Mouse (Mus musculus): ENCODE measurements around the gene Poglut1. TPM values are rescaled to one million over a fixed set of nuclear protein-coding genes. Genes with fewer than 3 reads are reported as not detected.

Poglut1 gene
- total and polyA plus RNA-seq, 2 experiments from 2014 or later = 13.3 to 17.6 TPM

- 90% methylated on average over 2 of the region's 2 CpGs for WGBS
- ATAC-seq (ENCODE audit: insufficient read depth, low read depth) = no peak
Observed at GRCm38 (mm10) chr16:38510846-38511245, 39.2 kb downstream of the Poglut1 start.

GRCm38 (mm10) chr16:38506041-38506634 lies 43.9 kb downstream of the Poglut1 start:
- H3K4me1 ChIP-seq (ENCODE audit: control insufficient read depth, insufficient read depth) = no peaks in the 10 kb centered on the region
- TF ChIP-seq CTCF (IDR thresholded peaks at IDR 0.05; ENCODE audit: low read depth) = peak; percentile 97
- TF ChIP-seq EP300 (IDR thresholded peaks at IDR 0.05; ENCODE audit: low read depth) = no peak
- H3K36me3 ChIP-seq (replicated peaks; ENCODE audit: control insufficient read depth, insufficient read depth, low read length) = peaks cover 68% of the 10 kb centered on the region
- no peak overlapping the region for H3K4me3 ChIP-seq (ENCODE audit: low read depth, low read length)
- H3K9ac ChIP-seq (replicated peaks; ENCODE audit: low read depth, low read length) = no peak overlapping the region
- 63% methylated on average over 4 of the region's 4 CpGs for WGBS
- no peaks in the 10 kb centered on the region for H3K27me3 ChIP-seq (ENCODE audit: control insufficient read depth, insufficient read depth, low read length)
- H3K4me2 ChIP-seq (ENCODE audit: low read depth, low read length) = no peak overlapping the region
- no peaks in the 10 kb centered on the region for H3K9me3 ChIP-seq (replicated peaks; ENCODE audit: control insufficient read depth, low read length)
- H3K27ac ChIP-seq (ENCODE audit: low read depth) = no peak overlapping the region
- ATAC-seq (ENCODE audit: insufficient read depth, low read depth) = peak; percentile 69
- DNase-seq (ENCODE audit: low spot score) = peak; percentile 74

More at GRCm38 (mm10) chr16:38510846-38511245, 39.2 kb downstream of the Poglut1 start:
- DNase-seq (ENCODE audit: low spot score) = no peak
- TF ChIP-seq CTCF (IDR thresholded peaks at IDR 0.05; ENCODE audit: low read depth) (no peak), EP300 (IDR thresholded peaks at IDR 0.05; ENCODE audit: low read depth) (no peak)
- Histone ChIP-seq H3K27ac (ENCODE audit: low read depth) (no peak overlapping the region), H3K36me3 (replicated peaks; ENCODE audit: control insufficient read depth, insufficient read depth, low read length) (peaks cover 55% of the 10 kb centered on the region), H3K4me3 (ENCODE audit: low read depth, low read length) (no peak overlapping the region), H3K9me3 (replicated peaks; ENCODE audit: control insufficient read depth, low read length) (no peaks in the 10 kb centered on the region), H3K9ac (replicated peaks; ENCODE audit: low read depth, low read length) (no peak overlapping the region), H3K27me3 (ENCODE audit: control insufficient read depth, insufficient read depth, low read length) (no peaks in the 10 kb centered on the region), H3K4me1 (ENCODE audit: control insufficient read depth, insufficient read depth) (no peaks in the 10 kb centered on the region), H3K4me2 (ENCODE audit: low read depth, low read length) (no peak overlapping the region)

- H3K9me3 ChIP-seq (replicated peaks; ENCODE audit: control insufficient read depth, low read length) = no peaks in the 10 kb centered on the region
- TF ChIP-seq EP300 (IDR thresholded peaks at IDR 0.05; ENCODE audit: low read depth) (no peak), CTCF (IDR thresholded peaks at IDR 0.05; ENCODE audit: low read depth) (no peak)
- WGBS = 77% methylated on average over 4 of the region's 4 CpGs
Observed at GRCm38 (mm10) chr16:38503528-38503927, 46.5 kb downstream of the Poglut1 start.

GRCm38 (mm10) chr16:38502469-38502868 lies 47.6 kb downstream of the Poglut1 start:
- no peaks in the 10 kb centered on the region for H3K27me3 ChIP-seq (ENCODE audit: control insufficient read depth, insufficient read depth, low read length)
- WGBS = 88% methylated on average over 10 of the region's 10 CpGs
- no peak overlapping the region for H3K4me3 ChIP-seq (ENCODE audit: low read depth, low read length)
- ATAC-seq (ENCODE audit: insufficient read depth, low read depth) (no peak), DNase-seq (ENCODE audit: low spot score) (no peak)
- no peak overlapping the region for H3K4me2 ChIP-seq (ENCODE audit: low read depth, low read length)
- H3K9ac ChIP-seq (replicated peaks; ENCODE audit: low read depth, low read length) = no peak overlapping the region
- no peaks in the 10 kb centered on the region for H3K4me1 ChIP-seq (ENCODE audit: control insufficient read depth, insufficient read depth)
- no peaks in the 10 kb centered on the region for H3K9me3 ChIP-seq (replicated peaks; ENCODE audit: control insufficient read depth, low read length)
- TF ChIP-seq CTCF (IDR thresholded peaks at IDR 0.05; ENCODE audit: low read depth) (no peak), EP300 (IDR thresholded peaks at IDR 0.05; ENCODE audit: low read depth) (no peak)
- H3K36me3 ChIP-seq (replicated peaks; ENCODE audit: control insufficient read depth, insufficient read depth, low read length) = peaks cover 70% of the 10 kb centered on the region
- H3K27ac ChIP-seq (ENCODE audit: low read depth) = no peak overlapping the region

More at GRCm38 (mm10) chr16:38503528-38503927, 46.5 kb downstream of the Poglut1 start:
- H3K27ac ChIP-seq (ENCODE audit: low read depth) = no peak overlapping the region
- peaks cover 70% of the 10 kb centered on the region for H3K36me3 ChIP-seq (replicated peaks; ENCODE audit: control insufficient read depth, insufficient read depth, low read length)
- no peak overlapping the region for H3K4me2 ChIP-seq (ENCODE audit: low read depth, low read length)
- no peak overlapping the region for H3K4me3 ChIP-seq (ENCODE audit: low read depth, low read length)
- no peaks in the 10 kb centered on the region for H3K4me1 ChIP-seq (ENCODE audit: control insufficient read depth, insufficient read depth)
- no peak overlapping the region for H3K9ac ChIP-seq (replicated peaks; ENCODE audit: low read depth, low read length)
- H3K27me3 ChIP-seq (ENCODE audit: control insufficient read depth, insufficient read depth, low read length) = no peaks in the 10 kb centered on the region
- ATAC-seq (ENCODE audit: insufficient read depth, low read depth) (no peak), DNase-seq (ENCODE audit: low spot score) (no peak)

GRCm38 (mm10) chr16:38496604-38497140 lies 53.4 kb downstream of the Poglut1 start:
- H3K4me3 ChIP-seq (ENCODE audit: low read depth, low read length) = no peak overlapping the region
- no peak overlapping the region for H3K27ac ChIP-seq (ENCODE audit: low read depth)
- DNase-seq (ENCODE audit: low spot score) = no peak
- no peaks in the 10 kb centered on the region for H3K9me3 ChIP-seq (replicated peaks; ENCODE audit: control insufficient read depth, low read length)
- no peak for TF ChIP-seq CTCF (IDR thresholded peaks at IDR 0.05; ENCODE audit: low read depth)
- no peak for TF ChIP-seq EP300 (IDR thresholded peaks at IDR 0.05; ENCODE audit: low read depth)
- H3K4me1 ChIP-seq (ENCODE audit: control insufficient read depth, insufficient read depth) = no peaks in the 10 kb centered on the region
- peaks cover 35% of the 10 kb centered on the region for H3K36me3 ChIP-seq (replicated peaks; ENCODE audit: control insufficient read depth, insufficient read depth, low read length)
- H3K4me2 ChIP-seq (ENCODE audit: low read depth, low read length) = no peak overlapping the region
- no peaks in the 10 kb centered on the region for H3K27me3 ChIP-seq (ENCODE audit: control insufficient read depth, insufficient read depth, low read length)
- ATAC-seq (ENCODE audit: insufficient read depth, low read depth) = no peak
- H3K9ac ChIP-seq (replicated peaks; ENCODE audit: low read depth, low read length) = no peak overlapping the region
- WGBS = 78% methylated on average over 7 of the region's 7 CpGs

- no peak overlapping the region for H3K4me2 ChIP-seq (ENCODE audit: low read depth, low read length)
- no peak overlapping the region for H3K9ac ChIP-seq (replicated peaks; ENCODE audit: low read depth, low read length)
- H3K4me1 ChIP-seq (ENCODE audit: control insufficient read depth, insufficient read depth) = no peaks in the 10 kb centered on the region
- no peak overlapping the region for H3K27ac ChIP-seq (ENCODE audit: low read depth)
- H3K4me3 ChIP-seq (ENCODE audit: low read depth, low read length) = no peak overlapping the region
- H3K36me3 ChIP-seq (replicated peaks; ENCODE audit: control insufficient read depth, insufficient read depth, low read length) = peaks cover 24% of the 10 kb centered on the region
- no peaks in the 10 kb centered on the region for H3K27me3 ChIP-seq (ENCODE audit: control insufficient read depth, insufficient read depth, low read length)
- no peaks in the 10 kb centered on the region for H3K9me3 ChIP-seq (replicated peaks; ENCODE audit: control insufficient read depth, low read length)
- DNase-seq (ENCODE audit: low spot score) = no peak
- ATAC-seq (ENCODE audit: insufficient read depth, low read depth) = no peak
- TF ChIP-seq CTCF (IDR thresholded peaks at IDR 0.05; ENCODE audit: low read depth) (peak; percentile 36), EP300 (IDR thresholded peaks at IDR 0.05; ENCODE audit: low read depth) (no peak)
- 63% methylated on average over 10 of the region's 10 CpGs for WGBS
Observed at GRCm38 (mm10) chr16:38493890-38494289, 56.2 kb downstream of the Poglut1 start.
